Mouse (Mus musculus): Measurements from ENCODE around the gene Vamp4. TPM values are rescaled to one million over a fixed set of nuclear protein-coding genes. Genes with fewer than 3 reads are reported as not detected.

Gene Vamp4
- polyA plus RNA-seq (2015; fragmentation: Nextera tagmentation; extraction: Ambion mirVana) = 33.6 and 34.2 TPM in 2 replicates

DNA sequence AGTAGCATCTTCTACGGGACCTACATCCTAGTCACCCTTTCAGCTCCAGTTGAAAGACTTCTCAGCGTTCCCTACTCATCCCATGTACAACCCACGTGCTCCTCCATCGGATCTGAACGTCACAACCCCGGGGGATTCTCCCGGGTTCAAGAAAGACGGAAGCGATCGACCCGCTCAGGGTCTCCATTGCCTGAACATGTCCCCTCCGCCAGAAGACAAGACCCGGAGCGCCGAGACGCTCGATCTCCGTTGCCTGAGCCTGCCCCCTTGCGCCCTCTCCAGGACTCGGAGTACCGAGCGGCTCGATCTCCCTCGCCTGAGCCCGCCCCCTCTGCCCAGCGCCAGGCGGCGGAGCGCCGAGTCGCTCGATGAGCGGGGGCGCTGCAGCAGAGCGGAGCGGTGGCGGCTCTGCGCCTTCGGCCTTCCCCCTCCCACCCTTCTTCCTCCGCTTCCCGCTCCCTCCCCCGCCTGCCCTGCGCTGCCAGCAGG lies at the start of gene Vamp4:
Gene Vamp4, plus strand, starts transcription at position 256 of the 489 bp plus-strand sequence.
- ATAC-seq = peak; percentile 99
- Histone ChIP-seq H3K4me2 (replicated peaks; ENCODE audit: low read depth) (peak within 1 kb of the TSS; percentile 86), H3K36me3 (ENCODE audit: control insufficient read depth, insufficient read depth) (peaks cover 4% of the 10 kb centered on the region; the same call in 1 of the 2 replicates), H3K4me3 (ENCODE audit: low read depth, low read length) (peak within 1 kb of the TSS; percentile 99), H3K9ac (ENCODE audit: low read depth, low read length) (peak within 1 kb of the TSS; percentile 90), H3K9me3 (ENCODE audit: control insufficient read depth) (no peaks in the 10 kb centered on the region), H3K27ac (ENCODE audit: low read depth, low read length) (peak within 1 kb of the TSS; percentile 74), H3K4me1 (replicated peaks; ENCODE audit: control insufficient read depth, insufficient read depth, low read length) (no peaks in the 10 kb centered on the region), H3K27me3 (replicated peaks; ENCODE audit: control insufficient read depth, insufficient read depth, low read length) (no peaks in the 10 kb centered on the region)
- TF ChIP-seq CTCF (IDR thresholded peaks at IDR 0.05; ENCODE audit: low read depth) = peak; percentile 79
- WGBS = under 1% methylated on average over 42 of the region's 43 CpGs

DNA sequence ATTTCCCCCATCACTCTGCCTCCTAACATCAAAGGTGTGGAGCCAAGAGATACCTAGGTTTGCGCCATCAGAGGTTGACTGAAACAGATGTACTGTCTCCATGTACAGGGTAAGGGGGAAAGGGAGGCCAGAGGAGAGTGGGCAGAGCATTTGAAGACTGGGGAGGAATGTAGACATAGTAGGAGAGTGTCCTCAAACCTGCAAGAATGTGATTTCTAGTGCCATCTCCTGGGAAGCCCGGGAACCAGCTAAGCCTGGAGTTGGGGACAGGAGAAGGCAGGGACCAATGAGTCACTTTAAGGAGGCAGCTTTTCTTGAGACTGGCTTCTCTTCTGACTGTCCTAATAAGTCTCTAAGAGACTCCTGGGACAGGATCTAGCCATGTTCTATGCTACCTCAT lies 40.7 kb upstream of the Vamp4 start:
- no peak for ATAC-seq
- Histone ChIP-seq H3K27ac (ENCODE audit: low read depth, low read length) (no peak overlapping the region), H3K27me3 (replicated peaks; ENCODE audit: control insufficient read depth, insufficient read depth, low read length) (no peaks in the 10 kb centered on the region), H3K4me2 (replicated peaks; ENCODE audit: low read depth) (no peak overlapping the region), H3K36me3 (ENCODE audit: control insufficient read depth, insufficient read depth) (peaks cover 14% of the 10 kb centered on the region; the same call in 1 of the 2 replicates), H3K9me3 (ENCODE audit: control insufficient read depth) (no peaks in the 10 kb centered on the region), H3K4me3 (ENCODE audit: low read depth, low read length) (no peak overlapping the region), H3K4me1 (replicated peaks; ENCODE audit: control insufficient read depth, insufficient read depth, low read length) (no peaks in the 10 kb centered on the region), H3K9ac (ENCODE audit: low read depth, low read length) (no peak overlapping the region)
- TF ChIP-seq CTCF (IDR thresholded peaks at IDR 0.05; ENCODE audit: low read depth) = peak; percentile 56
- WGBS = 59% methylated on average over 2 of the region's 2 CpGs

DNA sequence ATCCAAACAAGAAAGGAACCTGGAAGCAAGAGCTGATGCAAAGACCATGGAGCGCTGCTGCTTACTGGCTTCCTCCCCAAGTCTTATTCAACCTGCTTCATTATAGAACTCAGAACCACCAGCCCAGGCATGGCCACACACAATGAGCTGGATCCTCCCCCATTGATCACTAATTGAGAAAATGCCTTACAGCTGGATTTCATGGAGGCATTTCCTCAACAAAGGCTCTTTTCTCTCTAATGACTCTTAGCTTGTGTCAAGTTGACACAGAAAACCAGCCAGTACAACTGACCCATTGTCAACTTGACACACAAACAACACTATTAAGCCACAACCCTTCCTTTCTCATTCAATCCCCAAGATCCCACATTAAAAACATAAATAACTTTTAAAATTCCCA lies 39.6 kb upstream of the Vamp4 start:
- no peak overlapping the region for H3K9ac ChIP-seq (ENCODE audit: low read depth, low read length)
- no peak overlapping the region for H3K27ac ChIP-seq (ENCODE audit: low read depth, low read length)
- no peaks in the 10 kb centered on the region for H3K4me1 ChIP-seq (replicated peaks; ENCODE audit: control insufficient read depth, insufficient read depth, low read length)
- H3K27me3 ChIP-seq (replicated peaks; ENCODE audit: control insufficient read depth, insufficient read depth, low read length) = no peaks in the 10 kb centered on the region
- no peak for TF ChIP-seq CTCF (IDR thresholded peaks at IDR 0.05; ENCODE audit: low read depth)
- 97% methylated on average over 1 of the region's 1 CpGs for WGBS
- no peak overlapping the region for H3K4me3 ChIP-seq (ENCODE audit: low read depth, low read length)
- H3K4me2 ChIP-seq (replicated peaks; ENCODE audit: low read depth) = no peak overlapping the region
- H3K9me3 ChIP-seq (ENCODE audit: control insufficient read depth) = no peaks in the 10 kb centered on the region
- no peak for ATAC-seq
- H3K36me3 ChIP-seq (ENCODE audit: control insufficient read depth, insufficient read depth) = peaks cover 24% of the 10 kb centered on the region

DNA sequence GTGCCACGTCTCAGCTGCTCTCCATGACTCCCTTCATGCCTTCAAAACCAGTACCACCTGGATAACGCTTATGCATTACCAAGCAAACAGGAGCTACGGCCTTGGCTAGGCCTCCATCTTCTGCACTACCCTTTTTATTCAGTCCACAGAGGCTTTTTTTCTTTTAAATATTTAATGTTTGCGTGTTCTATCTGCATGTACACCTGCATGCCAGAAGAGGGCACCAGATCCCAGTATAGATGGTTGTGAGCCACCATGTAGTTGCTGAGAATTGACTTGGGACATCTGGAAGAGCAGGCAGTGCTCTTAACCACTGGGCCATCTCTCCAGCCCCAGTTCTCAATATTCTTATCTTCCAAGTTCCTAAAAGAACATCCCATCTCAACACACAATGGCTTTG lies 38.7 kb upstream of the Vamp4 start:
- peaks cover 33% of the 10 kb centered on the region for H3K36me3 ChIP-seq (ENCODE audit: control insufficient read depth, insufficient read depth)
- no peak overlapping the region for H3K27ac ChIP-seq (ENCODE audit: low read depth, low read length)
- H3K27me3 ChIP-seq (replicated peaks; ENCODE audit: control insufficient read depth, insufficient read depth, low read length) = no peaks in the 10 kb centered on the region
- H3K4me1 ChIP-seq (replicated peaks; ENCODE audit: control insufficient read depth, insufficient read depth, low read length) = no peaks in the 10 kb centered on the region
- no peak overlapping the region for H3K4me3 ChIP-seq (ENCODE audit: low read depth, low read length)
- 68% methylated on average over 4 of the region's 4 CpGs for WGBS
- no peak overlapping the region for H3K9ac ChIP-seq (ENCODE audit: low read depth, low read length)
- ATAC-seq = no peak
- peak; percentile 68 for TF ChIP-seq CTCF (IDR thresholded peaks at IDR 0.05; ENCODE audit: low read depth)
- H3K4me2 ChIP-seq (replicated peaks; ENCODE audit: low read depth) = no peak overlapping the region
- no peaks in the 10 kb centered on the region for H3K9me3 ChIP-seq (ENCODE audit: control insufficient read depth)

DNA sequence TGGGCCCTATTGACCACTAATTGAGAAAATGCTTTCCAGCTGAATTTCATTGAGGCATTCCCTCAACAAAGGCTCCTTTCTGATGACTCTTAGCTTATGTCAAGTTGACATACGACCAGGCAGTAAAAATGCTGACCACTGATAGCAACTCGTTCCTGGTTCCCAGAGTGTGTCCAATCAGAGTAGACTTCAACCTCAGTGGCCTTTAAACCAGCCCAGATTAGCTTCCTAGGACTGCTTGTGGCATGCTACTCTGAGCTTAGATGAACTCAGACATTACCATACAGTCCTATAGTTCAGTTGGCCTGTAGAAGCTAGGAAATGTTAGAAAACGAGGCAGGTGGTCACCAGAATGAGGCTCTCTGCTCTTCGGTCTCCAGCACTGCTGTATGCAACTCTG lies 38.0 kb upstream of the Vamp4 start:
- H3K4me2 ChIP-seq (replicated peaks; ENCODE audit: low read depth) = no peak overlapping the region
- WGBS = 52% methylated on average over 4 of the region's 4 CpGs
- no peak overlapping the region for H3K4me3 ChIP-seq (ENCODE audit: low read depth, low read length)
- H3K4me1 ChIP-seq (replicated peaks; ENCODE audit: control insufficient read depth, insufficient read depth, low read length) = no peaks in the 10 kb centered on the region
- no peak for TF ChIP-seq CTCF (IDR thresholded peaks at IDR 0.05; ENCODE audit: low read depth)
- no peaks in the 10 kb centered on the region for H3K27me3 ChIP-seq (replicated peaks; ENCODE audit: control insufficient read depth, insufficient read depth, low read length)
- peak; percentile 91 for ATAC-seq
- no peak overlapping the region for H3K9ac ChIP-seq (ENCODE audit: low read depth, low read length)
- H3K27ac ChIP-seq (ENCODE audit: low read depth, low read length) = no peak overlapping the region; the same call in 1 of the 2 replicates
- peaks cover 40% of the 10 kb centered on the region for H3K36me3 ChIP-seq (ENCODE audit: control insufficient read depth, insufficient read depth)
- H3K9me3 ChIP-seq (ENCODE audit: control insufficient read depth) = no peaks in the 10 kb centered on the region

DNA sequence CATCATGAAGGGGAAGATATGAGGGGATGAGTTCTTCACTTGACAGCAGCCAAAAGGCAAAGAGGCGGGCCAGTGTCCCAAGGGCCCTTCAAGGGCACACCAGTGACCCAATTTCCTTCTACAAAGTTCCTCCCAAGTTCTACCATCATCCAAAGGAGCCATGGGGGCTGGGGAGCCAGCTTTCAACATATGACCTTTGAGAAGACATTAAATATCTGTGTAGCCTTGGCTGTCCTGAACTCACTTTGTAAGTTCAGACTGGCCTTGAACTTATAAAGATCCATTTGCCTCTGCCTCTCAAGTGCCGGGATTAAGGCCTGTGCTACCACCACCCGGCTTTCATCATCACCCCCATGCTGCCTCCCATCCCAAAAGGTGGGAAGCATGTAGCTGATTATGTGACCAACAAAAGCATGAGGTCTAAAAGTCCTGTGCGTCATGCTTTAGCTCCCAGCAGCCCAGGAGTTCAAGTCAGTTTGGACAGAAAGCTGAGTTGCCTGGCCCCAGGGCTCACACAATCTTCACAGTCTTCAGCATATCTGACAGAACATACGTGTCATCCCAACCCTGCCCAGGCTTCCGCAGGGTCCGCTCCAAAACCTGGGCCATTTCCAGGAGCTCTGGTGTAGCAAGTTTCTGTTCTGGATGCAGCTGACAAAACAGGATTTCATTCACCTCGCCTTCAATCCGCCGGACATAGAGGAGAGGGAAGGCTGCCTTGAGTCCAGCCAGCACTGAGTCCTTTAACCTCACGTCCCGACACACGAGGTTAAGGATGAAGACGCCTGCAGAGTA lies 36.4 kb upstream of the Vamp4 start:
- ATAC-seq = no peak
- TF ChIP-seq CTCF (IDR thresholded peaks at IDR 0.05; ENCODE audit: low read depth) = no peak
- H3K27me3 ChIP-seq (replicated peaks; ENCODE audit: control insufficient read depth, insufficient read depth, low read length) = no peaks in the 10 kb centered on the region
- H3K4me1 ChIP-seq (replicated peaks; ENCODE audit: control insufficient read depth, insufficient read depth, low read length) = no peaks in the 10 kb centered on the region
- WGBS = 92% methylated on average over 14 of the region's 14 CpGs
- H3K27ac ChIP-seq (ENCODE audit: low read depth, low read length) = no peak overlapping the region
- no peak overlapping the region for H3K9ac ChIP-seq (ENCODE audit: low read depth, low read length)
- peaks cover 50% of the 10 kb centered on the region for H3K36me3 ChIP-seq (ENCODE audit: control insufficient read depth, insufficient read depth)
- no peak overlapping the region for H3K4me3 ChIP-seq (ENCODE audit: low read depth, low read length)
- H3K9me3 ChIP-seq (ENCODE audit: control insufficient read depth) = no peaks in the 10 kb centered on the region
- H3K4me2 ChIP-seq (replicated peaks; ENCODE audit: low read depth) = no peak overlapping the region

All from intestine, postnatal 0 days (tissue).